Mouse (Mus musculus): Measurements from ENCODE around the gene Gcn1l1.
"Not testable (repeated sequence)": the region's sequence is repeated elsewhere in the genome, so short reads cannot be mapped to it uniquely, and the experiment has no call there.

Gcn1l1 gene

GRCm38 (mm10) chr5:115564737-115565393 is at the start of gene Gcn1l1:
Gcn1l1 (plus strand) TSS chr5:115565254.
- DNase-seq (ENCODE audit: extremely low read depth, insufficient read length, low spot score): peak; percentile 86

GRCm38 (mm10) chr5:115516081-115516907 is 48.8 kb upstream of the Gcn1l1 start:
- no peak for DNase-seq (ENCODE audit: extremely low read depth, insufficient read length, low spot score)

- DNase-seq (ENCODE audit: extremely low read depth, insufficient read length, low spot score): no peak
These were observed 48.1 kb upstream of the Gcn1l1 start for GRCm38 (mm10) chr5:115516908-115517307.

- DNase-seq (ENCODE audit: extremely low read depth, insufficient read length, low spot score): no peak
These were observed 47.6 kb upstream of the Gcn1l1 start for GRCm38 (mm10) chr5:115517501-115517900.

GRCm38 (mm10) chr5:115518214-115518613 is 46.8 kb upstream of the Gcn1l1 start:
- not testable (repeated sequence) for DNase-seq (ENCODE audit: extremely low read depth, insufficient read length, low spot score)

- DNase-seq (ENCODE audit: extremely low read depth, insufficient read length, low spot score): no peak
These were observed 44.7 kb upstream of the Gcn1l1 start for GRCm38 (mm10) chr5:115520325-115520869.

- DNase-seq (ENCODE audit: extremely low read depth, insufficient read length, low spot score): peak; percentile 55
These were observed 43.2 kb upstream of the Gcn1l1 start for GRCm38 (mm10) chr5:115521553-115522461.

- no peak for DNase-seq (ENCODE audit: extremely low read depth, insufficient read length, low spot score)
These were observed 42.5 kb upstream of the Gcn1l1 start for GRCm38 (mm10) chr5:115522531-115522930.

- DNase-seq (ENCODE audit: extremely low read depth, insufficient read length, low spot score): no peak
These were observed 42.0 kb upstream of the Gcn1l1 start for GRCm38 (mm10) chr5:115522981-115523499.

GRCm38 (mm10) chr5:115523971-115524370 is 41.1 kb upstream of the Gcn1l1 start:
- DNase-seq (ENCODE audit: extremely low read depth, insufficient read length, low spot score): no peak

- no peak for DNase-seq (ENCODE audit: extremely low read depth, insufficient read length, low spot score)
These were observed 40.6 kb upstream of the Gcn1l1 start for GRCm38 (mm10) chr5:115524471-115524870.

- DNase-seq (ENCODE audit: extremely low read depth, insufficient read length, low spot score): no peak
These were observed 39.6 kb upstream of the Gcn1l1 start for GRCm38 (mm10) chr5:115525416-115525815.

GRCm38 (mm10) chr5:115525943-115526342 is 39.1 kb upstream of the Gcn1l1 start:
- no peak for DNase-seq (ENCODE audit: extremely low read depth, insufficient read length, low spot score)

- DNase-seq (ENCODE audit: extremely low read depth, insufficient read length, low spot score): no peak
These were observed 38.4 kb upstream of the Gcn1l1 start for GRCm38 (mm10) chr5:115526456-115527202.

- DNase-seq (ENCODE audit: extremely low read depth, insufficient read length, low spot score): no peak
These were observed 36.9 kb upstream of the Gcn1l1 start for GRCm38 (mm10) chr5:115528128-115528527.

- DNase-seq (ENCODE audit: extremely low read depth, insufficient read length, low spot score): no peak
These were observed 35.7 kb upstream of the Gcn1l1 start for GRCm38 (mm10) chr5:115529364-115529741.

- DNase-seq (ENCODE audit: extremely low read depth, insufficient read length, low spot score): no peak
These were observed 35.2 kb upstream of the Gcn1l1 start for GRCm38 (mm10) chr5:115529742-115530446.

GRCm38 (mm10) chr5:115530447-115530809 is 34.6 kb upstream of the Gcn1l1 start:
- no peak for DNase-seq (ENCODE audit: extremely low read depth, insufficient read length, low spot score)

GRCm38 (mm10) chr5:115531671-115532270 is 33.3 kb upstream of the Gcn1l1 start:
- peak; percentile 73 for DNase-seq (ENCODE audit: extremely low read depth, insufficient read length, low spot score)

Measured in 3134 (cell line).